Mouse (Mus musculus) inflammation-experienced regulatory T-cells, adult 16 weeks (primary cell): ENCODE data around the gene Pisd. TPM values are rescaled to one million over a fixed set of nuclear protein-coding genes. Genes with fewer than 3 reads are reported as not detected.

Source experiments
- polyA plus RNA-seq: library from polyadenylated mRNA; unstranded; fragments of 100-300 nt; shearing (Covaris generic); gene quantifications from one replicate; pipeline ENCODE4 v1.2.1, GENCODE M21; 2017

Pisd gene
- polyA plus RNA-seq = 133 TPM

DNA sequence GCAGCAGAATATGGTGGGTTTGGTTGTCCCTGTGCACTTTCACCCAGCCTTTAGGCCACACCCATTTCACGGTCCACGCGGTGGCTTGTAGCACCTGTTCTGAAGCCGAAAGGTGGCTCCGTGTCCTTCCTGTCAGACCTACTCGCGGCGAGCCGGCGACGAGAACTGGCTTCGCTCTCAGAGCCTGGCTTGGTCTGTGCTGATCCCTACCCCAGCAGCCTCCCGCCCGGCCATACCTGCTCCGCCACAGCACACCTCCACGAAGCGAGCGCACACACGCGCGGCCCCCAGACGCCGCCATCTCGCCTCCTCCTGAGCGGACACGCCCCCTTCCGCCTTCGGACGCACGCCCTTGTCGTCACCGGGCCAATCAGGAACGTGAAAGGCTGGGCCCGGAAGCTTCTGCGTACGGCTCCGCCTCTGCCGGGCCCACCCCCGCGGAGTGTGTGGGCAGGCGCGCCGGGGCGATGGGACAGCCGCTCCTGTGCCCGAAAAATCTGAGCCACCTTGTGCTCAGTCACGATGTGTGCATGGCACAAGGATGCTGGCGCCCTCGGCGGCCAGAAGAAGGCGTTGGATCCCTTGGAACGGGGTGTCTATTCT is at the start of gene Pisd:
Pisd (minus strand) TSS at position 334 of the 603 bp plus-strand sequence.

DNA sequence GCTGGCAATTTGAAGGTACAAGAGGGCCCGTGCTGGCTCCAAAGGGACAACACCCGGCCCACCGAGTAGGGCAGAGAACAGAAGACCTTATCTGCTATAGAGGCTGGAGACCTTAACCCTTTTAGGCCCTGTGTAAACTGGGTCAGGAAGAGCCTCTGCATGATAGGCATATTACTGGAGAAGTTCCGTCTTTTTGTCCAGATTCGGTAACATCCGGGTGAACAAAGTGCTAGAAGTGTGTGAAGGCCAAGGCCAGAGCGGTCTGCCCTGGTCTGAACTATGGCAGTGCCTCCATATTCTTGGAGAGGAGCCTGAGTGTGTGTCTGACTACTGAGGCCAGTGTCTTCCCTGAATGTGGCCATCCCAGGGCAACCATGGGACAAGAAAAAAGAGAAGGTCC is 41.6 kb upstream of the Pisd start, which contains the start of gene Gm20671:
Gm20671 (minus strand) TSS at position 101 of the 400 bp plus-strand sequence.

Other genes with a start within 250 kb of the Pisd start
- gene Yes1, start 174.5 kb downstream of the Pisd start, polyA plus RNA-seq = 1.00 TPM
- gene Gm20671, start 41.5 kb upstream of the Pisd start, polyA plus RNA-seq = not detected
- 36.9 TPM for gene Prr14l, start 68.6 kb upstream of the Pisd start, polyA plus RNA-seq
- 29.2 TPM for gene Depdc5, start 78.1 kb upstream of the Pisd start, polyA plus RNA-seq
- 217 TPM for gene Ywhah, start 233.2 kb upstream of the Pisd start, polyA plus RNA-seq